Mouse (Mus musculus) liver, embryonic 14.5 days (tissue): Measurements from ENCODE around the gene 4930502E18Rik.

Experiments
- CTCF ChIP-seq: IDR thresholded peaks from 2 replicates; pipeline ENCODE4 v1.5.1; 2016; ENCODE audit warnings: antibody characterized with exemption, low read depth, control low read depth
- EP300 ChIP-seq: IDR thresholded peaks from 2 replicates; pipeline ENCODE4 v1.6.1; 2016; ENCODE audit warnings: antibody characterized with exemption, low read depth

GRCm38 (mm10) chrX:53757736-53758135, 33.1 kb downstream of the 4930502E18Rik start, which contains the start of gene 1700013H16Rik:
- TF ChIP-seq CTCF (no peak), EP300 (no peak)
